Mouse (Mus musculus) CH12.LX (cell line): ENCODE measurements at regions not wholly inside any gene's neighbourhood (a gene's known extent, or its start where the extent isn't known, plus 50 kb on each side); places are given as distances from the start of the nearest gene placed in this dataset.

Source experiments
- DNase-seq: peaks from one replicate; pipeline ENCODE4 v3.0.0-alpha.2; 2013; ENCODE audit errors: extremely low read depth
- H3K27ac ChIP-seq: 2 replicates; pipeline ENCODE4 v1.5.1; 2012; ENCODE audit warnings: low read depth, mild to moderate bottlenecking, control low read depth, moderate library complexity; ENCODE audit not compliant: insufficient read depth
- H3K27me3 ChIP-seq: replicated peaks from 2 replicates; pipeline ENCODE3; 2012; ENCODE audit warnings: inconsistent platforms
- H3K36me3 ChIP-seq, 2 experiments: replicated peaks in 1 of 2; 2 replicates each; pipeline versions ENCODE3 to v1.6.1; 2012; ENCODE audit warnings: inconsistent platforms in 1 of 2, low read length in 1 of 2, mild to moderate bottlenecking in 1 of 2, mixed read lengths in 1 of 2, moderate library complexity in 1 of 2; ENCODE audit not compliant: control insufficient read depth in 1 of 2, insufficient read depth in 1 of 2
- H3K4me1 ChIP-seq, 2 experiments: 2 replicates each; pipeline ENCODE4 v1.6.1; 2012; ENCODE audit warnings: inconsistent platforms in 1 of 2, moderate library complexity in 1 of 2; ENCODE audit not compliant: insufficient read depth in 2 of 2, control insufficient read depth in 1 of 2
- H3K4me2 ChIP-seq: 2 replicates; pipeline ENCODE4 v1.6.1; 2012; ENCODE audit warnings: low read depth, mild to moderate bottlenecking, control low read depth; ENCODE audit not compliant: poor library complexity, insufficient read depth, severe bottlenecking
- H3K4me3 ChIP-seq, 3 experiments: fragments of 150-350 bp in 1 of 3; sonication (generic) in 1 of 3; replicated peaks in 1 of 3; 2 replicates each; pipeline versions ENCODE3 to v1.5.1; 2011 to 2012; ENCODE audit warnings: low read depth in 2 of 3, low read length in 2 of 3, mild to moderate bottlenecking in 2 of 3, moderate library complexity in 2 of 3, control low read depth in 1 of 3, improper control_type of control experiment in 1 of 3, inconsistent platforms in 1 of 3, mixed read lengths in 1 of 3; ENCODE audit not compliant: poor library complexity in 1 of 3
- H3K79me2 ChIP-seq: replicated peaks from 2 replicates; pipeline ENCODE4 v1.6.1; 2012; ENCODE audit warnings: mild to moderate bottlenecking, moderate library complexity; ENCODE audit not compliant: control insufficient read depth, poor library complexity, insufficient read depth, severe bottlenecking; ENCODE audit errors: extremely low read depth
- H3K9ac ChIP-seq: 2 replicates; pipeline ENCODE4 v1.6.1; 2012; ENCODE audit warnings: low read depth, mild to moderate bottlenecking, control low read depth, moderate library complexity; ENCODE audit not compliant: insufficient read depth
- H3K9me3 ChIP-seq: replicated peaks from 2 replicates; pipeline ENCODE3; 2012; ENCODE audit warnings: low read length, inconsistent platforms, mixed read lengths
- CHD2 ChIP-seq: IDR thresholded peaks from 2 replicates; pipeline ENCODE4 v1.6.1; 2011; ENCODE audit warnings: low read length, improper control_type of control experiment
- ELF1 ChIP-seq: IDR thresholded peaks from 2 replicates; pipeline ENCODE4 v1.6.1; 2014; ENCODE audit warnings: low read depth, mild to moderate bottlenecking, inconsistent platforms, low read length, improper control_type of control experiment
- EP300 ChIP-seq: IDR thresholded peaks from 2 replicates; pipeline ENCODE4 v1.6.1; 2011; ENCODE audit warnings: low read length, improper control_type of control experiment
- IRF4 ChIP-seq: IDR thresholded peaks from 2 replicates; pipeline ENCODE4 v1.6.1; 2014; ENCODE audit warnings: low read depth, mild to moderate bottlenecking, inconsistent platforms, low read length, improper control_type of control experiment
- MAFK ChIP-seq: IDR thresholded peaks from 2 replicates; pipeline ENCODE4 v1.6.1; 2011; ENCODE audit warnings: low read length, improper control_type of control experiment; ENCODE audit not compliant: insufficient replicate concordance
- PAX5 ChIP-seq: IDR thresholded peaks from 2 replicates; pipeline ENCODE4 v1.6.1; 2012; ENCODE audit warnings: low read length, inconsistent platforms, mixed read lengths
- SIN3A ChIP-seq: IDR thresholded peaks from 2 replicates; pipeline ENCODE4 v1.6.1; 2012; ENCODE audit warnings: low read length, improper control_type of control experiment, inconsistent platforms
- ZNF384 ChIP-seq: IDR thresholded peaks from 2 replicates; pipeline ENCODE4 v1.6.1; 2012; ENCODE audit warnings: low read depth, low read length, improper control_type of control experiment, inconsistent platforms
- dilution Hi-C: fragments of 300-500 bp; cut with MboI; formaldehyde crosslinking; loops from 2 replicates; pipeline ENCODE4 v1.14.3; 2020; ENCODE audit warnings: low sequenced_read_pairs; ENCODE audit not compliant: extremely low pct_unique_long_range_greater_than_20kb, extremely low pct_ligation_motif_present
- in situ Hi-C: fragments of 300-500 bp; cut with MboI; formaldehyde crosslinking; loops from 3 replicates; pipeline ENCODE4 v1.14.3; 2019; ENCODE audit warnings: low sequenced_read_pairs, low pct_ligation_motif_present, low pct_unique_long_range_greater_than_20kb, mixed read lengths

DNA sequence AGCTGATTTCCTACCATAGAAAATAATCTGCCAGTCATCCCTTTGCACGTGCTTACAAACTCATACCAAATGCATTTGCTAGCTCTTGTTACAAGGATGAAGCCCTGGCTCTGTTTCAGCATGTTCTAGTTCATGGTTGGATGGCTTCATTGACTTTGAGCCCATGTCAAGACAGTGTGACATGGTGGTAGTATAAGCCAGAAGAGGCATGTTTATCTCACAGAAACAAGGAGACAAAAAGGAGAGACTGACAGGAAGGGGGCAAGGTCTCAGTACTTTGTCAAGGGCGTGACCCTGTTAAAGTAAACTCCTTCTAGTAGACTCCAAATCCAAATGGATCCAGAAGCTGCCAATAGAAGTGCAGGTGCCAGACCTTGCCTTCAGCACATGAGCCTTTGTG is 81.5 kb upstream of the Dpt start:
- no peak for TF ChIP-seq EP300
- no peak for TF ChIP-seq ELF1
- TF ChIP-seq CHD2, result no peak
- TF ChIP-seq ZNF384, result no peak
- no peak for TF ChIP-seq PAX5
- no peak for TF ChIP-seq MAFK
- Histone ChIP-seq H3K9me3 (no peaks in the 10 kb centered on the region), H3K36me3 (no peaks in the 10 kb centered on the region), H3K4me1 (no peaks in the 10 kb centered on the region), H3K4me3 (no peak overlapping the region), H3K27ac (no peak overlapping the region), H3K4me2 (no peak overlapping the region), H3K27me3 (no peaks in the 10 kb centered on the region), H3K9ac (no peak overlapping the region), H3K79me2 (no peaks in the 10 kb centered on the region)
- in situ Hi-C loops, result no loop called here
- DNase-seq, result no peak
- dilution Hi-C loops, result no loop called here

DNA sequence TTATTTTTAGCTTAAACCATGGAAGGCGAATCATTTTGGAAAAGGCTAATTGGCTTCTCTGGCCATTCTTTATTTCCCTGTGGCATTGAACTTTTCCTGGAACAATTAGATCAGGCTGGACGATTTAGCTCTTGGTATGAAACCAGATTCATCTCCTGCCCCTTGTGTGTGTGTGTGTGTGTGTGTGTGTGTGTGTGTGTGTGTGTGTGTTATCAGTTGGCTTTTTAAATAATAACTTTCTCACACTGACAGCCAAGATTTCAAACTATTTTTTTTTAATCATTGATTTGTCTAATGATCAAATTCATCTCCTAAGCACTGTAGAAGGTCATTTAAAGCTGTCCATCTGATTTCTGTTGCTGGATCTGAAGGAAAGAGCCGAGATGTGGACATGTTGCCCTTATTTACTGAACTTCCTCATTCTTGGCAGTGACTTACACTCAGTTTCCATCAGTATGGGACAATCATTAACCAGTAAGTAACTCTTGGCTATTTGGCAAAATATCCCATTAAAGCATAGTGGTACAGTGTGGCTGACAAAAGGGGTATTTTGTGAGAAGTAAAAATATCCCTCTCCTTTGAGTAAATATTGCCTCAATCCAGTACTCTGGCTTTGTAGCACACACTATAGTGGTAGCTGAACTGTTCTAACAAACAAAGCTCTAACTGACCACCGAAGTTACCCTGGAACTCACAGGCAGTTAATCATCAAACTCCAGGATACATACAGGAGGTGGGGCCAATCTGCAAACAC is 82.5 kb upstream of the Dpt start:
- no peak overlapping the region for H3K9ac ChIP-seq
- no peaks in the 10 kb centered on the region for H3K4me1 ChIP-seq
- H3K9me3 ChIP-seq, result no peaks in the 10 kb centered on the region
- DNase-seq, result no peak
- no peak overlapping the region for H3K4me2 ChIP-seq
- no peaks in the 10 kb centered on the region for H3K79me2 ChIP-seq
- TF ChIP-seq SIN3A, result no peak
- TF ChIP-seq, all 38 proteins: peak for 0
- dilution Hi-C loops, result no loop called here
- Histone ChIP-seq H3K4me3 (no peak overlapping the region), H3K27me3 (no peaks in the 10 kb centered on the region), H3K27ac (no peak overlapping the region), H3K36me3 (no peaks in the 10 kb centered on the region)
- in situ Hi-C loops, result no loop called here

DNA sequence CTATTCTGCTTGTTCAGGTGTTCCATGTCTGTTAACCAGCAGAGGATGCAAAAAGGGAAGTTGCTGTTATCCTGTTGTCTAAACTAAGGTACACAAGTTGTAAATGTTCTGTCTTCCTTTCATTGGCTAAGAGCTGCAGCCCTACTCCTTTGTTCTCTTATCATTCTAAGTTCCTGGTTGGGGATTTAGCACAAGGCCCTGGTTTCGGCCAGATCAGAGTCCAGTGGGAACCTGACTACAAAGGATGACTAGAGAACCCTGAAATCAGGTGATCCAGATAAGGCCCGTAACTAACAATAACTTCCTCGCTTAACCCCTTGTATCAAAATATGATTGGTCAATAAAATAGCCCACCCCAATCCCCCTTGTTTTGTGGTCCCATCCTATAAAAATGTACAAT is 83.9 kb upstream of the Dpt start:
- peaks cover under 1% of the 10 kb centered on the region for H3K9me3 ChIP-seq
- H3K4me2 ChIP-seq, result no peak overlapping the region
- H3K36me3 ChIP-seq, result no peaks in the 10 kb centered on the region
- dilution Hi-C loops (no loop called here), in situ Hi-C loops (no loop called here)
- no peak overlapping the region for H3K27ac ChIP-seq
- no peak overlapping the region for H3K4me3 ChIP-seq
- no peak for DNase-seq
- H3K9ac ChIP-seq, result no peak overlapping the region
- H3K79me2 ChIP-seq, result no peaks in the 10 kb centered on the region
- no peaks in the 10 kb centered on the region for H3K27me3 ChIP-seq
- no peaks in the 10 kb centered on the region for H3K4me1 ChIP-seq
- TF ChIP-seq MAFK (no peak), CHD2 (no peak), IRF4 (no peak)
